Mouse (Mus musculus): Measurements from ENCODE around the gene Dbx2.

The Dbx2 gene

GRCm38 (mm10) chr15:95655860-95656259 is at the start of gene Dbx2:
Gene Dbx2, minus strand, starts transcription at chr15:95655960.
- DNase-seq (ENCODE audit: low spot score in 2 of 2), result peak in 1 of 2 experiments; percentile 10

DNA sequence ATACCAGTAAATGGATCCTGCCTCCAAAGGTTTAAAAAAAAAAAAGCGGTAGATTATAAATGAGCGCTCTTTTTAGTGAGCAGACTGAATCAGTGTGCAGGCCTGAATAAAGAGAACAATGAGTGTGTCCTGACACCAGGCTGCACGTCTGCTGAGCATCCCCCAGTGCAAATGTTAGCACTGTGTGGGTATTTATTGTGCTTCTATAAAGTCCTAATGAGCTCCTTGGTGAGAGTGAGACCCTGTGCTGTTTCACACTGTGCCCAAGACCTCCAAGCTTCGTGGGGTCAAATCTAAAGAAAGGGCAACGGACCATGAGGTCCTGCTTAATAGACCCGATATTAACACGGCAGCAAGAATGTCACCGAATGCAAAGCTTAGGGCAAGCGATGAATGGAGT is 46.4 kb upstream of the Dbx2 start:
- no peak for DNase-seq (ENCODE audit: low spot score in 2 of 2)

DNA sequence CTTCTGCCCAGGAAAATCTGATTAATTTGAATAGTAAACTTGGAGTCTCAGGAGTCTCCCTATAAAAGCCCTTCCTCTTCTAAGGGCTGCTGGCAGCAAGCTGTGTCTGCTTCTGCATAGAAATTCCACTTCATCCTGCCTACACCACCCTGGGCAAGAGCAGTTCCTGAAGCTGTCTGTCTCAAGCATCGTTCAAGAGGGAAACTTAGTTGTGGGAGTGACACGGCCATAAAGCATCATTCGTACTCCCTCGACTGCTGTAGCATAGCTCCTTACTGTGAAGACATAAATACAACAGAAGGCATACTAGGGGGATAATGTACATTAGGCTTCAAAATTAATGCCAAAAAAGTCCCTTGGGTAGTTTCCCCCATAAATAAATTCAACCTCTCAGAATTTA is 45.8 kb upstream of the Dbx2 start:
- no peak for DNase-seq (ENCODE audit: low spot score in 2 of 2)

GRCm38 (mm10) chr15:95699371-95699770 is 43.6 kb upstream of the Dbx2 start:
- no peak for DNase-seq (ENCODE audit: low spot score in 2 of 2)

- no peak for DNase-seq (ENCODE audit: low spot score in 2 of 2)
These were observed 38.0 kb upstream of the Dbx2 start for GRCm38 (mm10) chr15:95693759-95694158.

GRCm38 (mm10) chr15:95691594-95691993 is 35.8 kb upstream of the Dbx2 start:
- DNase-seq (ENCODE audit: low spot score in 2 of 2), result no peak

GRCm38 (mm10) chr15:95691129-95691528 is 35.4 kb upstream of the Dbx2 start:
- DNase-seq (ENCODE audit: low spot score in 2 of 2), result no peak

GRCm38 (mm10) chr15:95682620-95683019 is 26.9 kb upstream of the Dbx2 start:
- no peak for DNase-seq (ENCODE audit: low spot score in 2 of 2)

GRCm38 (mm10) chr15:95675645-95676044 is 19.9 kb upstream of the Dbx2 start:
- no peak for DNase-seq (ENCODE audit: low spot score in 2 of 2)

GRCm38 (mm10) chr15:95675176-95675575 is 19.4 kb upstream of the Dbx2 start:
- no peak for DNase-seq (ENCODE audit: low spot score in 2 of 2)

- no peak for DNase-seq (ENCODE audit: low spot score in 2 of 2)
These were observed 11.4 kb upstream of the Dbx2 start for GRCm38 (mm10) chr15:95667209-95667608.

- DNase-seq (ENCODE audit: low spot score in 2 of 2), result no peak
These were observed 9.2 kb upstream of the Dbx2 start for GRCm38 (mm10) chr15:95665002-95665401.

DNA sequence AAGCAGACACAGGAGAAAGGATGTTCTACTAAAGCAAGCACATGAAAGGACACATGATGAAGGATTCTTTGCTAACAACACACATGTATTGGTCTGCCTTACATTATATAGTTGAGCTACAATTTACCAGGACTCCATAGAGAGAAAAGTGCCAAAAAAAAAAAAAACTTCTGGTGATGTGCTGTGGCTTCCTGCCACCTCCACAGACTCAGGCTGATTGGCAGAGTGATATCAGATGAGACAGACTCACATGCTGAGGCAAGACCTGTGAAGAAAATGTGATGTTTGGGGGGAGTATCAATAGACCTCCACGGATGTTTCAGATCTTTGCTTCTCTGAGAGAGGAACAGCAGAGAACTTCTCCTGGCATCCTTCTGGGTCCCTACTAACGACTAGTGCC is 6.0 kb upstream of the Dbx2 start:
- DNase-seq (ENCODE audit: low spot score in 2 of 2), result no peak

DNA sequence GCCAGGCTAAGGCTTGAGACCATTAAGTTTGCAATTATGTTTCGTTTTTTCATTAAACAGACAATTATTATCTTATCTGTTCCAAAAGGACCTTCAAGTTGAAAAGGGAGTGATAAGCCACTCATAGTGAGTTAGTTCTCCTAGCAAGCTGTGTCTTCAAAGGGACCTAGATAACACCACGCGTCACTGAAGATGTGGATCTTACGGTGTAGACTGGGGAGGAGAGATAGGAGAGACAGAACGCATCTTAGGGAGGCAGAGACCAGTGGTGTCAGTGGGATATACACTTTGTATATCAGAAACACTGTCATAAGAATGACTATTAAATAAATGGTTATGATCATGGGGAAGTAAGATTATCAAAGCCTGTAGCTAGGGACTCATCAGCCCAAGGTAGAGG is 4.6 kb upstream of the Dbx2 start:
- peak in 1 of 2 experiments; percentile 19 for DNase-seq (ENCODE audit: low spot score in 2 of 2)

- DNase-seq (ENCODE audit: low spot score in 2 of 2), result peak in 1 of 2 experiments; percentile 59
These were observed 1.4 kb downstream of the Dbx2 start for GRCm38 (mm10) chr15:95654211-95654897.

DNA sequence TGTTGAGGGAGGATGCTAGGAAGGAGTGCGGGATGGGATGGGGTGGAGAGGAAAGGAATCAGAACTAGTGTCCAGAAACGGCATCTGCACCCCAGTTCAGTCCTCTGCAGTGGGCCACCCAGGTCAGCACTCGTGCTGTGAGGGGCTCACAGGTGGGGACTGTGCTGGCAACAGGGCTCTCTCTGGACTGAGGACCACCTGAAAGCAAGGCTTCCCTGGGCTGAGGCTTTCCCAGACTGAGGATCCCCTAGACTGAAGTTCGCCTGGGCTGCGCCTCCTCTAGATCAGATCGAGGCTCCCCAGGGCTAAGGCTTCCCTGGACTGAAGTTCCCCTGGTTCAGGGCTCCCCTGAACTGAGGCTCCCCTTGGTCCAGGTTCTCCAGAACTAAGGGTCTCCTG is 1.9 kb downstream of the Dbx2 start:
- DNase-seq (ENCODE audit: low spot score in 2 of 2), result no peak

DNA sequence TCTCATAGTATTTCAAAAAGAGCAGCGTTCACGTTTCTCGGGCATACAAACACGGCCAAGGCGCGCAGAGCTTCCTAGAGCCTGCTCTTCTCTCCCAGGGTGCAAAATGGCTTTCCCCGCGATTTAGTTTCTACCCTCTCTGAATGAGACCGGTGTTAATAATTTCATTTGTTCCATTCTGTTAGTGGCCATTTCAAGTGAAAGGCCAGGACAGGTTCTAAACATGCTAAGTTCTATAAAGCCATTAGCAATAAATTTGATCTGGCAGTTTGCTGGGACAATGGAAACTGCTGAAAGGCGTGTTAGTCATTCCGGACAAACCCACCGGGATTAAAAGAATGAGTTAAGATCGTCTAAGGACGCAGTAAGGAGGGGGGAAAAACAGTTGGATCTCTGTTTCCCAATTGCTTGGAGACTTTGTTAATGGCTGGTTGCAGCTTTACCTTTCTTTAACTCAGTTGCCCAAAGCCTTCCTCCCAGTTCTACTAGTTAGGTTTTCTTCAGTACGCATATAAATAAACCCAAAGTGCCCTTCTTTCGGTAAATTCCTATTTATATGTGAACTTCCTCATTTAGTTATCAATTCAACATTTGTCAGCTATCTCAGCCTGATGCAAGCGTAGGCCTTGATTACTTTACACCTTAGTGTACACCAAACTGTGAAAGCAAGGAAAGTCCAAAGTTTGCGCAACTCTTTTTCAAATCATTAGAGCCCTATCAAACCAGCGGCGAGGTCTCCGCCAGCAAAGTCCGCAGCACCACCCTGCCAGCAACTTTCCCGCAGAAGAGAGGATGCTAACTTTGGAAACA is 2.7 kb downstream of the Dbx2 start:
- peak in 1 of 2 experiments; percentile 16 for DNase-seq (ENCODE audit: low spot score in 2 of 2)

DNA sequence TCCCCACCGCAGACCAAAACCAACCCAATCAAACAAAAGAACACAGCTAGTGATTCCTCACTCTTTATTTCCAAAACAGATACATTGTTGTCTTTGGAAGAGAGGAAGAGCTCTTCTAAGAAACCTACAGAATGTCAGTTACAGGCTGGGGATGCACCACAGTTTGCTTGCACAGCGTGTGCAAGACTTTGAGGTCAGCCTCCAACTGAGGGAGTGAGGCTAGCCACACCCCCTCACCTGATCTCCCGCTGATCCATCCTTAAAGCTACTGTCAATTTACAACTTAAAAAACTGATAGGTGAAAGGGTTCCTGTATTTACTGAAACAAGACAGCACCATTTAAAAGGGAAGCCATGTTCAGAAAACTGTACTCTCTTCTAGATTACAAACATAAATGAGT is 3.9 kb downstream of the Dbx2 start:
- peak in 1 of 2 experiments; percentile 5 for DNase-seq (ENCODE audit: low spot score in 2 of 2)

GRCm38 (mm10) chr15:95643505-95644029 is 12.2 kb downstream of the Dbx2 start:
- no peak for DNase-seq (ENCODE audit: low spot score in 2 of 2)

DNA sequence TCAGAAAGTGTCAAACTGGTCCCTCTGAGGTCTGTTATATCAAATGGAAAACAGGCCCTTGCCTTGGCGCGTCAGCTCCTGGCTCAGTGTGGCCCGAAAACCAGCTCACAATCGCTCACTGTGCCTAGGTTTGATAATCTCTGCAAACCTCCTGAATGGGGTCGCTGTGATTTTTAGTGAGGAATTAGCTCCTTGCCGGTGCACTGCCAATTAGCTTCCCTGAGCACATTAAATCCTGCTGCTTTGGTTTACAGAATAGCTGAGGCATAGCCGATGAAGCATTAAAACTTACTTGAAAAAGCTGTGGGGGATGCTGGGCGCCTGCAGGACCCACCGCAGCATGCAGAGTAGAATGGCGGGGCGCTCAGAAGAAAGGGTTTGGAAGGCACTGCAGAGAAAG is 15.4 kb downstream of the Dbx2 start:
- DNase-seq (ENCODE audit: low spot score in 2 of 2), result no peak

- DNase-seq (ENCODE audit: low spot score in 2 of 2), result no peak
These were observed 16.0 kb downstream of the Dbx2 start for GRCm38 (mm10) chr15:95639829-95640134.

- no peak for DNase-seq (ENCODE audit: low spot score in 2 of 2)
These were observed 16.5 kb downstream of the Dbx2 start for GRCm38 (mm10) chr15:95639115-95639828.

Measured in spleen, postnatal 4 days (tissue).